Mouse (Mus musculus) embryonic facial prominence, embryonic 14.5 days (tissue): ENCODE results near the gene Sdf4. TPM values are rescaled to one million over a fixed set of nuclear protein-coding genes. Genes with fewer than 3 reads are reported as not detected.

Experiments used
- ATAC-seq: fragments of 200-750 bp; cut with Nextera tagmentation; 2 replicates; pipeline ENCODE4 v1.8.0; 2017; ENCODE audit warnings: low read depth, moderate number of reproducible peaks, moderate TSS enrichment
- DNase-seq: peaks from one replicate; pipeline ENCODE4 v3.0.0-alpha.2; 2015; ENCODE audit warnings: low spot score
- H3K27ac ChIP-seq: fragments of 300-500 bp; sonication (generic); replicated peaks from 2 replicates; pipeline ENCODE4 v1.5.1; 2014; ENCODE audit warnings: low read depth, mild to moderate bottlenecking, low read length, moderate library complexity
- H3K27me3 ChIP-seq: fragments of 300-500 bp; sonication (generic); replicated peaks from 2 replicates; pipeline ENCODE4 v1.6.1; 2014; ENCODE audit warnings: low read length; ENCODE audit not compliant: control insufficient read depth, insufficient read depth
- H3K36me3 ChIP-seq: fragments of 300-500 bp; sonication (generic); 2 replicates; pipeline ENCODE4 v1.6.1; 2014; ENCODE audit warnings: low read length, mixed read lengths; ENCODE audit not compliant: control insufficient read depth, insufficient read depth
- H3K4me1 ChIP-seq: fragments of 300-500 bp; sonication (generic); 2 replicates; pipeline ENCODE4 v1.6.1; 2014; ENCODE audit warnings: antibody characterized with exemption, low read length; ENCODE audit not compliant: control insufficient read depth, insufficient read depth
- H3K4me2 ChIP-seq: fragments of 300-500 bp; sonication (generic); 2 replicates; pipeline ENCODE4 v1.6.1; 2014; ENCODE audit warnings: low read depth, mild to moderate bottlenecking, low read length, moderate library complexity, mixed read lengths
- H3K4me3 ChIP-seq: fragments of 300-500 bp; sonication (generic); 2 replicates; pipeline ENCODE4 v1.5.1; 2014; ENCODE audit warnings: low read depth, mild to moderate bottlenecking, low read length
- H3K9ac ChIP-seq: fragments of 300-500 bp; sonication (generic); 2 replicates; pipeline ENCODE4 v1.6.1; 2014; ENCODE audit warnings: low read depth, mild to moderate bottlenecking, low read length, moderate library complexity, mixed read lengths
- H3K9me3 ChIP-seq: fragments of 300-500 bp; sonication (generic); 2 replicates; pipeline ENCODE4 v1.6.1; 2016; ENCODE audit warnings: low read length; ENCODE audit not compliant: control insufficient read depth
- WGBS: fragments of 180-500 bp; shearing (Covaris S2); extraction: QIAGEN DNeasy Blood & Tissue Kit; methylation state at CpG from one replicate; pipeline ENCODE4 v1.1.7; 2014; 5-methylcytosine and 5-hydroxymethylcytosine counted together
- polyA plus RNA-seq: library from polyadenylated mRNA; unstranded; fragments of >200 nt; fragmentation: Nextera tagmentation; extraction: Ambion mirVana; gene quantifications from 2 replicates; pipeline ENCODE4 v1.2.1, GENCODE M21; 2014

The Sdf4 gene
- polyA plus RNA-seq, 1 experiment from 2014 or later, result 164 TPM

DNA sequence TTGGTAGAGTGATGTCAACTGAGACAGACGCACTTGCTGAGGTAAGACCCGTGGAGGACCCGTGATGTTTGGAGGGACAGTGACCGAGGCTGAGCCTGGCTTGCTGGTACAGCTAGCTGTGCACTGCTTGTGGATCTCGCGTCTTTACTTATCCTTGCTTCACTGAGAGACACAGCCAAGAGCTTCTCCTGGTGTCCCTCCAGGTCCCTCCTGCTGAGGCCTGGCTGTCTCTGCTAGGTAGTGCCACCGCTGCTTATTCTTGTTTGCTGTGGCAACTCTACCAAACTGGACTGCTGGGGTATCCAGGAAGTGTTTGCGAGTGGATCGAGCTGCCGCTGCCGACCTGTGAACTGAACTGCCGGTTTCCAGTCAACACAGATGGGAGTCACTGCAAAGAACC, 27.1 kb downstream of the Sdf4 start:
- Histone ChIP-seq H3K36me3 (peaks cover 16% of the 10 kb centered on the region; the same call in 1 of the 2 replicates), H3K9ac (no peak overlapping the region), H3K4me2 (no peak overlapping the region), H3K27me3 (no peaks in the 10 kb centered on the region), H3K4me3 (no peak overlapping the region), H3K9me3 (no peaks in the 10 kb centered on the region), H3K27ac (no peak overlapping the region), H3K4me1 (no peaks in the 10 kb centered on the region)
- no peak for ATAC-seq
- DNase-seq, result no peak
- WGBS, result 86% methylated on average over 12 of the region's 12 CpGs

- no peaks in the 10 kb centered on the region for H3K27me3 ChIP-seq
- ATAC-seq (no peak), DNase-seq (no peak)
- H3K9ac ChIP-seq, result no peak overlapping the region
- H3K4me1 ChIP-seq, result no peaks in the 10 kb centered on the region
- no peak overlapping the region for H3K4me2 ChIP-seq
- H3K27ac ChIP-seq, result no peak overlapping the region
- peaks cover 6% of the 10 kb centered on the region; the same call in 1 of the 2 replicates for H3K36me3 ChIP-seq
- 82% methylated on average over 3 of the region's 3 CpGs for WGBS
- no peak overlapping the region for H3K4me3 ChIP-seq
- H3K9me3 ChIP-seq, result no peaks in the 10 kb centered on the region
Measured at GRCm38 (mm10) chr4:156021381-156021780, 28.7 kb downstream of the Sdf4 start.

DNA sequence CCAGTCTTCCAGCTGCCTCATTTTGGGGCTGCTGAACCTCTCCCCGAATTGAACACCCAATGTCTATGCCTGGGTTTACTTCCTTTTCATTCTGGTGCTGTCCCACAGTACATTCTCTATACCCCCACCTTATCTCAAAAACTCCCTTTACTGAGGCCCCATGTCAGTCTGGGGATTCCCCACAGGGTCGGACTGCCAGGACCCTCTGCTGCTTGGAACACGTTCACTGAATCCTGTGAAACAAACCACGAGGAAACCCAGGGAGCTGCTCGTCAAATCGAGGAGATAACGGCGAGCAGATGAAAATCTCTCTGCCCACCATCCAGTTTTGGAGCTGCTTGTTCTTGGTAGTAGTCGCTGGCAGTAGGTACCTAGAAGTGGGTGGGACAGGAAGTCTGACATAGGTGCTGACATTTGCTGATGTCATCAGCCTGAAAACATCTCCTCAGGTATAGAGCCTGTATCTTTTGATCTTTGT, 29.3 kb downstream of the Sdf4 start:
- no peaks in the 10 kb centered on the region for H3K9me3 ChIP-seq
- H3K4me2 ChIP-seq, result no peak overlapping the region
- no peak overlapping the region for H3K4me3 ChIP-seq
- H3K9ac ChIP-seq, result no peak overlapping the region
- no peaks in the 10 kb centered on the region for H3K27me3 ChIP-seq
- H3K27ac ChIP-seq, result no peak overlapping the region
- ATAC-seq (no peak), DNase-seq (no peak)
- 0 out of 2 replicates have a peak, but pooled peaks cover 6% of the 10 kb centered on the region for H3K36me3 ChIP-seq
- WGBS, result 68% methylated on average over 9 of the region's 9 CpGs
- H3K4me1 ChIP-seq, result no peaks in the 10 kb centered on the region

GRCm38 (mm10) chr4:156023520-156023919, 30.8 kb downstream of the Sdf4 start:
- WGBS, result 84% methylated on average over 9 of the region's 9 CpGs
- H3K27me3 ChIP-seq, result no peaks in the 10 kb centered on the region

DNA sequence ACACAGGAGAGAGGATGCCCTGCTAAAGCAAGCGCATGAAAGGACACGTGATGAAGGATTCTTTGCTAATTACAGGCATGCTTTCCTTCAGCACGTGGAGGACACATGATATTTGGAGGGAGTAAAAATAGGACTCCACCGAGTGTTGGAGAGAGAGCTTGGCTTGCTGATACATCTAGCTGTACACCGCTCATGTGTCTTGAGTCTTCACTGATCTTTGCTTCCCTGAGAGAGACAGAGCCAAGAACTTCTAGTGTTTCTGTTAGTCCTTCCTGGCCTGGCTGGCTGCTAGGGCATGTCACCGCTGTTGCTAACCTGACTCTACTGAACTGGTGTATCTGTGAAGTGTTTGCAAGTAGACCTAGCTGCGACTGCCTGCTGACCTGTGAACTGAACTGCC, 31.5 kb downstream of the Sdf4 start:
- Histone ChIP-seq H3K4me1 (no peaks in the 10 kb centered on the region), H3K9me3 (no peaks in the 10 kb centered on the region), H3K9ac (no peak overlapping the region), H3K27me3 (no peaks in the 10 kb centered on the region), H3K27ac (no peak overlapping the region), H3K36me3 (peaks cover 24% of the 10 kb centered on the region; the same call in 1 of the 2 replicates), H3K4me2 (no peak overlapping the region), H3K4me3 (no peak overlapping the region)
- 87% methylated on average over 7 of the region's 7 CpGs for whole genome bisulfite sequencing
- DNase-seq, result no peak
- no peak for ATAC-seq

More at GRCm38 (mm10) chr4:156023520-156023919, 30.8 kb downstream of the Sdf4 start:
- Histone ChIP-seq H3K4me3 (no peak overlapping the region), H3K4me1 (no peaks in the 10 kb centered on the region), H3K9me3 (no peaks in the 10 kb centered on the region), H3K27ac (no peak overlapping the region), H3K36me3 (peaks cover 19% of the 10 kb centered on the region; the same call in 1 of the 2 replicates), H3K4me2 (no peak overlapping the region), H3K9ac (no peak overlapping the region)
- ATAC-seq, result no peak
- no peak for DNase-seq

GRCm38 (mm10) chr4:156026013-156026412, 33.3 kb downstream of the Sdf4 start, which contains the start of gene Tnfrsf18:
Tnfrsf18 (plus strand) TSS chr4:156026164.
- Histone ChIP-seq H3K27me3 (no peaks in the 10 kb centered on the region), H3K9me3 (no peaks in the 10 kb centered on the region), H3K27ac (no peak within 1 kb of the TSS), H3K9ac (no peak within 1 kb of the TSS), H3K4me2 (no peak within 1 kb of the TSS), H3K4me3 (no peak within 1 kb of the TSS), H3K4me1 (peaks cover 10% of the 10 kb centered on the region; the same call in 1 of the 2 replicates), H3K36me3 (peaks cover 18% of the 10 kb centered on the region; the same call in 1 of the 2 replicates)
- ATAC-seq (peak; percentile 38; the same call in 1 of the 2 replicates), DNase-seq (peak; percentile 54)
- 43% methylated on average over 4 of the region's 4 CpGs for WGBS

DNA sequence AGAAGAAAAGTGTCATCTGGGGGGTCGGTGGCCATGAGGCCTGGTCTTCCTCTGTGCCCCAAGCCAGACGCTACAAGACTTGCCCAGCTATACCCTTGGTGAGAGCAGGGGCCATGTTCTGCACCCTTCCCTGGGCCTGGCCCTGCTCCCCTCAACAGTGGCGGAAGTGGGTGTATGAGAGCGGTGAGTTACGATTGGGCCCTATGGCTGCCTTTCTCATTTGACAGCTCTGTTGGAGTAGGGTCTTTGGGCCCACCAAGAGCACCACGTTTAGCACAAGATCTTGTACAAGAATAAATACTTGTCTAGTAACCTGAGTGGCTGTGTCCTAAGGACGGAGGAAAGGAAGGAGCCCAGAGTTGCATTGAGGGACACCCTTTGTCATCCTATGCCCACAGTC, 35.9 kb downstream of the Sdf4 start:
- Histone ChIP-seq H3K4me3 (no peak overlapping the region), H3K36me3 (peaks cover 18% of the 10 kb centered on the region; the same call in 1 of the 2 replicates), H3K4me1 (peaks cover 17% of the 10 kb centered on the region), H3K27me3 (no peaks in the 10 kb centered on the region), H3K9ac (no peak overlapping the region), H3K9me3 (no peaks in the 10 kb centered on the region), H3K4me2 (no peak overlapping the region), H3K27ac (no peak overlapping the region)
- DNase-seq (no peak), ATAC-seq (no peak)
- 97% methylated on average over 7 of the region's 7 CpGs for whole genome bisulfite sequencing

DNA sequence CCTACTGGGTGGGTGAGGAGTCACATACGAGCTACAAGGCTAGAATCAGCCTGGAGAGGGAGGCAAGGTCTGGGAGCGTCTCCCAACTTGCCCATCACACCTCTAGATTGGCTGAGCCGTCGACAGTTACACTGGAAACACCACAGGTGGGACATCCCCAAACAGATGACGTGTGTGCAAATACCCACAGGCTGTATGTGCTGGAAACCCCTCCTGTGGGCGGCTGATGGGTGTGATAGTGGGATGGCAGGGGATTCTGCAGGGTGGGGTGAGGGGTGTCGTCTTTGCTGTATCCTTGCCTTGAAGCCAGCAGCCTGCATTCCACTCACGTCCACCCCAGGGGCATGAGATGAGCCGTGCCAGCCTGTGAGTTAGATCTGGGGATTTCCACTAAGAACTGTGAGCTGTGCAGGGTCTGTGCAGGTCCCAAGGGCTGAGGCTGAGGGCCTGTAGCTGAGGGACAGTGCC, 38.0 kb downstream of the Sdf4 start:
- DNase-seq (peak; percentile 38), ATAC-seq (0 out of 2 replicates have a peak, but pooled peaks have one; percentile 2)
- peaks cover 18% of the 10 kb centered on the region; the same call in 1 of the 2 replicates for H3K36me3 ChIP-seq
- H3K9ac ChIP-seq, result peak overlapping the region; percentile 74
- H3K27me3 ChIP-seq, result peaks cover 16% of the 10 kb centered on the region
- WGBS, result 52% methylated on average over 9 of the region's 9 CpGs
- H3K4me1 ChIP-seq, result peaks cover 17% of the 10 kb centered on the region
- peak overlapping the region; percentile 68 for H3K4me2 ChIP-seq
- peak overlapping the region; percentile 93 for H3K27ac ChIP-seq
- no peaks in the 10 kb centered on the region for H3K9me3 ChIP-seq
- peak overlapping the region; percentile 55 for H3K4me3 ChIP-seq

DNA sequence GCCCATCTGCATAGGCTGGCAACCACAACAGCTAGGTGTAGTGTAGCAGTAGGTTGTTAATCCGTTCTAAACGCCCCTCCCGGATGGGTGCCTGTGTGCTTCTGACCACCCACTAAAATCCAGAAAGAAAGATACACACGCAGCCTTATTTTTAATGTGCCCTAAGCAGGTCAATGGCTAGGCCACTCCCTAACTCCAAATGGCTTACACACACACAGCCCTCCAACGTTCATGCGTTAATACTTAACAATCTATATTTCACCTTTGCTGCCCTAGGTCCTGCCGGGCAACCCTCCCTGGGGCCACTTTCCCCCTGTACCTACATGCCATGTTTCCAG, 38.6 kb downstream of the Sdf4 start:
- peak overlapping the region; percentile 68 for H3K4me2 ChIP-seq
- peaks cover 18% of the 10 kb centered on the region; the same call in 1 of the 2 replicates for H3K36me3 ChIP-seq
- H3K4me1 ChIP-seq, result peaks cover 17% of the 10 kb centered on the region
- ATAC-seq (peak; percentile 12), DNase-seq (no peak)
- no peaks in the 10 kb centered on the region for H3K9me3 ChIP-seq
- peak overlapping the region; percentile 55 for H3K4me3 ChIP-seq
- 9% methylated on average over 7 of the region's 7 CpGs for WGBS
- peaks cover 21% of the 10 kb centered on the region for H3K27me3 ChIP-seq
- H3K9ac ChIP-seq, result peak overlapping the region; percentile 74
- peak overlapping the region; percentile 93 for H3K27ac ChIP-seq
